Mouse (Mus musculus) small intestine, adult 2 months (tissue): ENCODE measurements around the gene Chrm4.

ENCODE experiments used
- CTCF ChIP-seq: fragments of 200-500 bp; IDR thresholded peaks from 2 replicates; pipeline ENCODE4 v1.5.1; 2012; ENCODE audit warnings: low read depth, mild to moderate bottlenecking, control low read depth, inconsistent platforms, low read length, moderate library complexity, mixed read lengths; ENCODE audit not compliant: insufficient replicate concordance, insufficient read length; ENCODE audit errors: extremely low read depth
- POLR2A ChIP-seq: fragments of 200-500 bp; IDR thresholded peaks from 2 replicates; pipeline ENCODE4 v1.6.1; 2012; ENCODE audit warnings: low read depth, mild to moderate bottlenecking, control low read depth, inconsistent platforms, low read length, moderate library complexity

DNA sequence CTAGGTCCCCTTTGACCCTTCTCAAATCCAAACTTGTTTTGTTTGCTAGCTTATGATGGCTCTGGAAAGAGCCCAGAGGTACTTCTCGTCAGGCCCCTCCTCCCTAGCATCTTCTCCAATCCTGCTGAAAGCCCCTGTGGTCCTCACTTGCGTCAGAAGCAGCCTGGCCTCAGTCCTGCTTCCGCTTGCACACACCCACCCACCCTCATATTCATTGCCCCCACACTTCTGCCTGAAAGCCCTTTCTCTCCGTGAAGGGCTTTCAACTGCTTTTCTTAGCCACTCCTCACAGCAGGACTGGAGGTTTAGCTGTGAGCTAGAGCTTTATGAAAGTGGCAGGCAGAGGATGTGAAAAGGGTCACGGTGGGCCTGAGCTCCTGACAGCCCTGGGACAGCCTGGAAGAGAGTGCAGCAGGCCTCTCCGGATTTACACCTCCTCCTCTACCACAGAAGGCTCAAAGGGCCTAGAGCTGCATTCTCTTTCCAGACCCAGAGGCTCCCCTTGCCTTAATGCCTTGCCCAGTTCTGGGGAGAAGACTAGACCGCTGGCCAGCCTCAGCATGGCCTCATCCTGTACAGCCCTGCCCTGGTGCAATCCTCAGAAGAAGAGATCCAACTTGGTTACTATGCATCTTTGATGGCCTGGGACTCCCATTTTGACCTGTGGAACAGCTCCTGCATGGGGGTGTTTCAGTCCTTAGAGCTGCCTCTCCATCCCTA is 46.5 kb downstream of the Chrm4 start:
- TF ChIP-seq CTCF = no peak
- TF ChIP-seq POLR2A = no peak
